Mouse (Mus musculus) megakaryocyte-erythroid progenitor cell, adult 5-6 weeks (primary cell): ENCODE data around the gene Panx1. TPM values are rescaled to one million over a fixed set of nuclear protein-coding genes. Genes with fewer than 3 reads are reported as not detected.

Experiments used
- ATAC-seq: replicated peaks from 2 replicates; pipeline ENCODE4 v1.8.0; 2016; ENCODE audit warnings: mild to moderate bottlenecking, inconsistent platforms; ENCODE audit not compliant: severe bottlenecking, poor library complexity, low FRiP score, low TSS enrichment
- total RNA-seq, 2 experiments: library from RNA; stranded (forward) in 1 of 2; stranded (reverse) in 1 of 2; fragments of 200-1000, 215-1000 nt in 1 of 2; fragments of >200 nt in 1 of 2; fragmentation: Nextera tagmentation in 1 of 2; gene quantifications; 2 replicates each; pipeline ENCODE4 v1.2.3; 2014 to 2017

Gene Panx1
- total RNA-seq (2014; fragmentation: Nextera tagmentation), result 3.9 and 19.7 TPM in 2 replicates
- total RNA-seq (2017), result 5.2 and 5.4 TPM in 2 replicates

GRCm38 (mm10) chr9:15045084-15045669 is at the start of gene Panx1:
Gene Panx1 (minus strand): TSS chr9:15045478.
- ATAC-seq, result peak; percentile 62

- ATAC-seq, result no peak
Measured at GRCm38 (mm10) chr9:15068686-15069295, 23.5 kb upstream of the Panx1 start.

GRCm38 (mm10) chr9:15067995-15068685 is 22.9 kb upstream of the Panx1 start:
- no peak for ATAC-seq

- no peak for ATAC-seq
Measured at GRCm38 (mm10) chr9:15064176-15064575, 18.9 kb upstream of the Panx1 start.

GRCm38 (mm10) chr9:15060847-15061246 is 15.6 kb upstream of the Panx1 start:
- ATAC-seq, result no peak

GRCm38 (mm10) chr9:15060026-15060425 is 14.7 kb upstream of the Panx1 start:
- no peak for ATAC-seq

GRCm38 (mm10) chr9:15045740-15046139 is 462 bp upstream of the Panx1 start:
- ATAC-seq, result no peak

- ATAC-seq, result no peak
Measured at GRCm38 (mm10) chr9:15044391-15045083, 741 bp downstream of the Panx1 start.

GRCm38 (mm10) chr9:15041556-15041955 is 3.7 kb downstream of the Panx1 start:
- ATAC-seq, result no peak

GRCm38 (mm10) chr9:15039848-15040247 is 5.4 kb downstream of the Panx1 start:
- no peak for ATAC-seq

- ATAC-seq, result no peak
Measured at GRCm38 (mm10) chr9:15037704-15038103, 7.6 kb downstream of the Panx1 start.

GRCm38 (mm10) chr9:15037237-15037636 is 8.0 kb downstream of the Panx1 start:
- no peak for ATAC-seq

- no peak for ATAC-seq
Measured at GRCm38 (mm10) chr9:15036807-15037206, 8.5 kb downstream of the Panx1 start.

- peak; percentile 41; the same call in 1 of the 2 replicates for ATAC-seq
Measured at GRCm38 (mm10) chr9:15036405-15036804, 8.9 kb downstream of the Panx1 start.

- peak; percentile 44; the same call in 1 of the 2 replicates for ATAC-seq
Measured at GRCm38 (mm10) chr9:15035979-15036378, 9.3 kb downstream of the Panx1 start.

- no peak for ATAC-seq
Measured at GRCm38 (mm10) chr9:15034546-15035273, 10.6 kb downstream of the Panx1 start.

GRCm38 (mm10) chr9:15033568-15034160 is 11.6 kb downstream of the Panx1 start:
- no peak for ATAC-seq

- ATAC-seq, result no peak
Measured at GRCm38 (mm10) chr9:15032797-15033196, 12.5 kb downstream of the Panx1 start.

GRCm38 (mm10) chr9:15030771-15031170 is 14.5 kb downstream of the Panx1 start:
- no peak for ATAC-seq
